Comparison of ENCODE assay signal across 44 mouse cellular contexts in genomic region chr1:172258314-172258713, GRCm38 (mm10). TPM values are rescaled to one million over a fixed set of nuclear protein-coding genes. Genes with fewer than 3 reads are reported as not detected.
"Had no signal": no experiment of that assay in that cellular context is flagged by ENCODE, and none has a peak within 500 bp of the region (broad histone marks: within the 10 kb centered on the region; RNA-seq: fewer than 3 reads in every experiment).

Atp1a4 (minus strand) TSS chr1:172258414.

- H3K9ac ChIP-seq: limb, embryonic 12.5 days; limb, embryonic 13.5 days; limb, embryonic 15.5 days; liver, embryonic 12.5 days; liver, embryonic 13.5 days; liver, embryonic 14.5 days; liver, embryonic 15.5 days; liver, postnatal 0 days; lung, embryonic 14.5 days; lung, embryonic 15.5 days; midbrain, embryonic 12.5 days; midbrain, embryonic 13.5 days; midbrain, embryonic 15.5 days had no signal

- H3K36me3 ChIP-seq: limb, embryonic 10.5 days; limb, embryonic 12.5 days; limb, embryonic 13.5 days; limb, embryonic 15.5 days; liver, embryonic 12.5 days; liver, embryonic 13.5 days; liver, embryonic 15.5 days; lung, embryonic 15.5 days; midbrain, embryonic 10.5 days; midbrain, embryonic 12.5 days; midbrain, embryonic 13.5 days; midbrain, embryonic 15.5 days had no signal

- H3K9me3 ChIP-seq: limb, embryonic 10.5 days; limb, embryonic 13.5 days; limb, embryonic 15.5 days; liver, embryonic 12.5 days; liver, embryonic 13.5 days; liver, embryonic 15.5 days; lung, embryonic 15.5 days; midbrain, embryonic 10.5 days; midbrain, embryonic 12.5 days; midbrain, embryonic 13.5 days; midbrain, embryonic 15.5 days had no signal

- H3K4me3 ChIP-seq: limb, embryonic 10.5 days; limb, embryonic 12.5 days; limb, embryonic 13.5 days; limb, embryonic 15.5 days; liver, embryonic 12.5 days; liver, embryonic 13.5 days; liver, embryonic 15.5 days; lung, embryonic 15.5 days; megakaryocyte, embryonic 14.5 days; midbrain, embryonic 10.5 days; midbrain, embryonic 12.5 days; midbrain, embryonic 13.5 days; midbrain, embryonic 15.5 days; myocyte had no signal

- H3K27me3 ChIP-seq: limb, embryonic 12.5 days; limb, embryonic 13.5 days; limb, embryonic 15.5 days; liver, embryonic 12.5 days; liver, embryonic 13.5 days; liver, embryonic 15.5 days; lung, embryonic 15.5 days; midbrain, embryonic 12.5 days; midbrain, embryonic 13.5 days; midbrain, embryonic 15.5 days had no signal

- ATAC-seq: liver, embryonic 12.5 days; liver, postnatal 0 days; lung, postnatal 0 days; midbrain, embryonic 13.5 days; midbrain, embryonic 15.5 days; midbrain, embryonic 16.5 days had no signal

- H3K4me2 ChIP-seq: limb, embryonic 12.5 days; limb, embryonic 13.5 days; limb, embryonic 15.5 days; liver, embryonic 11.5 days; liver, embryonic 12.5 days; liver, embryonic 13.5 days; liver, embryonic 15.5 days; lung, embryonic 14.5 days; lung, embryonic 15.5 days; midbrain, embryonic 11.5 days; midbrain, embryonic 12.5 days; midbrain, embryonic 13.5 days; midbrain, embryonic 15.5 days had no signal

- H3K4me1 ChIP-seq: limb, embryonic 10.5 days; limb, embryonic 12.5 days; limb, embryonic 13.5 days; limb, embryonic 15.5 days; liver, embryonic 12.5 days; liver, embryonic 13.5 days; liver, embryonic 15.5 days; lung, embryonic 15.5 days; megakaryocyte, embryonic 14.5 days had no signal

- H3K27ac ChIP-seq: limb, embryonic 10.5 days; limb, embryonic 12.5 days; limb, embryonic 13.5 days; limb, embryonic 15.5 days; liver, embryonic 12.5 days; liver, embryonic 13.5 days; liver, embryonic 14.5 days; liver, embryonic 15.5 days; lung, embryonic 15.5 days; macrophage; midbrain, embryonic 10.5 days; midbrain, embryonic 12.5 days; midbrain, embryonic 13.5 days; midbrain, embryonic 15.5 days had no signal

- DNase-seq: left cerebral cortex, postnatal 4 days; liver; liver, embryonic 13.5 days; liver, postnatal 0 days; lung, adult 18-20 months; lung, adult 2 months; lung, embryonic 14.5 days; lung, postnatal 10 days; lung, postnatal 14 days; lung, postnatal 36 days; lung, postnatal 4 days; midbrain, embryonic 14.5 days had no signal

RNA-seq across cellular contexts. Expression of gene Atp1a4, which starts in this region (rescaled TPM):
- total RNA-seq: left cerebral cortex, postnatal 10 days; left cerebral cortex, postnatal 14 days; left cerebral cortex, postnatal 25 days; left cerebral cortex, postnatal 36 days; megakaryocyte progenitor cell, adult 5-6 weeks; megakaryocyte, adult 5-6 weeks; megakaryocyte-erythroid progenitor cell, adult 5-6 weeks; monocyte, adult 5-6 weeks had no signal
- polyA plus RNA-seq: limb, embryonic 10.5 days; limb, embryonic 11.5 days; limb, embryonic 12.5 days; limb, embryonic 13.5 days; limb, embryonic 15.5 days; liver, embryonic 11.5 days; liver, embryonic 12.5 days; liver, embryonic 13.5 days; liver, embryonic 16.5 days; lung, embryonic 14.5 days; lung, embryonic 15.5 days; lung, embryonic 16.5 days; macrophage; midbrain, embryonic 10.5 days; midbrain, embryonic 11.5 days; midbrain, embryonic 12.5 days; midbrain, embryonic 13.5 days; midbrain, embryonic 14.5 days; midbrain, embryonic 15.5 days; midbrain, embryonic 16.5 days; midbrain, postnatal 0 days; neural tube, embryonic 11.5 days had no signal
